Mouse (Mus musculus) forebrain, postnatal 0 days (tissue): Measurements from ENCODE around the gene Zfp473. TPM values are rescaled to one million over a fixed set of nuclear protein-coding genes. Genes with fewer than 3 reads are reported as not detected.

ENCODE experiments used
- ATAC-seq: fragments of 200-750 bp; cut with Nextera tagmentation; 2 replicates; pipeline ENCODE4 v1.8.0; 2017; ENCODE audit warnings: mild to moderate bottlenecking, moderate library complexity
- DNase-seq: peaks from one replicate; pipeline ENCODE4 v3.0.0-alpha.2; 2015
- H3K27ac ChIP-seq: fragments of 300-500 bp; sonication (generic); 2 replicates; pipeline ENCODE4 v1.5.1; 2014; ENCODE audit warnings: low read depth, mild to moderate bottlenecking, antibody characterized with exemption, low read length, moderate library complexity, mixed read lengths
- H3K27me3 ChIP-seq: fragments of 300-500 bp; sonication (generic); 2 replicates; pipeline ENCODE4 v1.6.1; 2014; ENCODE audit warnings: mild to moderate bottlenecking, low read length, mixed read lengths; ENCODE audit not compliant: insufficient read depth
- H3K36me3 ChIP-seq: fragments of 300-500 bp; sonication (generic); 2 replicates; pipeline ENCODE4 v1.6.1; 2014; ENCODE audit warnings: mild to moderate bottlenecking, moderate library complexity; ENCODE audit not compliant: insufficient read depth
- H3K4me1 ChIP-seq: fragments of 300-500 bp; sonication (generic); 2 replicates; pipeline ENCODE4 v1.6.1; 2014; ENCODE audit warnings: antibody characterized with exemption; ENCODE audit not compliant: insufficient read depth
- H3K4me2 ChIP-seq: fragments of 300-500 bp; sonication (generic); 2 replicates; pipeline ENCODE4 v1.6.1; 2014; ENCODE audit warnings: low read depth, mild to moderate bottlenecking, moderate library complexity
- H3K4me3 ChIP-seq: fragments of 300-500 bp; sonication (generic); 2 replicates; pipeline ENCODE4 v1.5.1; 2014; ENCODE audit warnings: low read depth, low read length, mixed read lengths
- H3K9ac ChIP-seq: fragments of 300-500 bp; sonication (generic); 2 replicates; pipeline ENCODE4 v1.6.1; 2014; ENCODE audit warnings: mild to moderate bottlenecking
- H3K9me3 ChIP-seq: fragments of 300-500 bp; sonication (generic); 2 replicates; pipeline ENCODE4 v1.6.1; 2016; ENCODE audit warnings: low read length
- CTCF ChIP-seq: sonication (generic); IDR thresholded peaks from 2 replicates; pipeline ENCODE4 v1.5.1; 2016; ENCODE audit warnings: antibody characterized with exemption, control low read depth, low read depth
- WGBS: fragments of 180-500 bp; shearing (Covaris S2); extraction: QIAGEN DNeasy Blood & Tissue Kit; methylation state at CpG from one replicate; pipeline ENCODE4 v1.1.7; 2014; 5-methylcytosine and 5-hydroxymethylcytosine counted together
- polyA plus RNA-seq: library from polyadenylated mRNA; unstranded; fragments of >200 nt; fragmentation: Nextera tagmentation; extraction: Ambion mirVana; gene quantifications from 2 replicates; pipeline ENCODE4 v1.2.1, GENCODE M21; 2015
- total RNA-seq: library from RNA; depleted of rRNA; stranded (reverse); fragments of >200 nt; gene quantifications from 2 replicates; pipeline ENCODE4 v1.2.3, GENCODE M21; 2014; rRNA removed

The Zfp473 gene
- total and polyA plus RNA-seq, 2 experiments from 2014 or later = 0.41 to 2.0 TPM

- no peak for ATAC-seq
- H3K9me3 ChIP-seq = no peaks in the 10 kb centered on the region
Measured at GRCm38 (mm10) chr7:44689331-44689730, 61.5 kb downstream of the Zfp473 start.

GRCm38 (mm10) chr7:44688890-44689289 is 62.0 kb downstream of the Zfp473 start:
- H3K4me1 ChIP-seq = peaks cover 5% of the 10 kb centered on the region; the same call in 1 of the 2 replicates
- ATAC-seq (no peak), DNase-seq (no peak)
- WGBS = 70% methylated on average over 3 of the region's 3 CpGs
- H3K4me2 ChIP-seq = no peak overlapping the region
- no peaks in the 10 kb centered on the region for H3K36me3 ChIP-seq
- H3K9me3 ChIP-seq = no peaks in the 10 kb centered on the region
- H3K4me3 ChIP-seq = no peak overlapping the region
- no peaks in the 10 kb centered on the region for H3K27me3 ChIP-seq
- H3K9ac ChIP-seq = no peak overlapping the region
- TF ChIP-seq CTCF = peak; percentile 27; the same call in 1 of the 2 replicates
- H3K27ac ChIP-seq = no peak overlapping the region

More at GRCm38 (mm10) chr7:44689331-44689730, 61.5 kb downstream of the Zfp473 start:
- Histone ChIP-seq H3K4me3 (no peak overlapping the region), H3K27me3 (no peaks in the 10 kb centered on the region), H3K27ac (no peak overlapping the region), H3K36me3 (no peaks in the 10 kb centered on the region), H3K9ac (no peak overlapping the region), H3K4me2 (no peak overlapping the region), H3K4me1 (peaks cover 5% of the 10 kb centered on the region; the same call in 1 of the 2 replicates)
- no peak for DNase-seq
- no peak for TF ChIP-seq CTCF
- WGBS = 80% methylated on average over 7 of the region's 7 CpGs

- peak; percentile 59 for ATAC-seq
- 0 out of 2 replicates have a peak overlapping the region, but pooled peaks have one; percentile 15 for H3K27ac ChIP-seq
Measured at GRCm38 (mm10) chr7:44685531-44686402, 65.1 kb downstream of the Zfp473 start.

GRCm38 (mm10) chr7:44683656-44684055 is 67.2 kb downstream of the Zfp473 start:
- DNase-seq = no peak
- no peak overlapping the region for H3K4me2 ChIP-seq
- no peak overlapping the region for H3K4me3 ChIP-seq
- H3K27me3 ChIP-seq = no peaks in the 10 kb centered on the region
- no peak overlapping the region for H3K9ac ChIP-seq
- WGBS = 80% methylated on average over 8 of the region's 8 CpGs
- H3K36me3 ChIP-seq = no peaks in the 10 kb centered on the region
- H3K9me3 ChIP-seq = no peaks in the 10 kb centered on the region
- H3K4me1 ChIP-seq = peaks cover 5% of the 10 kb centered on the region; the same call in 1 of the 2 replicates
- ATAC-seq = no peak
- no peak overlapping the region for H3K27ac ChIP-seq
- no peak for TF ChIP-seq CTCF

More at GRCm38 (mm10) chr7:44685531-44686402, 65.1 kb downstream of the Zfp473 start:
- Histone ChIP-seq H3K36me3 (no peaks in the 10 kb centered on the region), H3K9ac (no peak overlapping the region), H3K4me2 (no peak overlapping the region), H3K4me1 (peaks cover 5% of the 10 kb centered on the region; the same call in 1 of the 2 replicates), H3K4me3 (no peak overlapping the region), H3K9me3 (no peaks in the 10 kb centered on the region), H3K27me3 (no peaks in the 10 kb centered on the region)
- 41% methylated on average over 17 of the region's 17 CpGs for WGBS
- peak; percentile 26 for DNase-seq
- TF ChIP-seq CTCF = no peak

Other genes with a start within 250 kb of the Zfp473 start
- 0.15 and 0.33 TPM in 2 replicates for gene Mybpc2, start 226.4 kb downstream of the Zfp473 start, total RNA-seq
- gene Mybpc2, start 226.4 kb downstream of the Zfp473 start, polyA plus RNA-seq = 0.15 and 0.29 TPM in 2 replicates
- 0.05 TPM in 1 of 2 replicates, not detected in the other for gene Spib, start 219.0 kb downstream of the Zfp473 start, total RNA-seq
- not detected in 2 replicates for gene Spib, start 219.0 kb downstream of the Zfp473 start, polyA plus RNA-seq
- gene Pold1, start 202.2 kb downstream of the Zfp473 start, total RNA-seq = 14.1 and 16.2 TPM in 2 replicates
- gene Pold1, start 202.2 kb downstream of the Zfp473 start, polyA plus RNA-seq = 14.2 and 14.3 TPM in 2 replicates
- 44.1 and 45.9 TPM in 2 replicates for gene Nr1h2, start 197.1 kb downstream of the Zfp473 start, total RNA-seq
- gene Nr1h2, start 197.1 kb downstream of the Zfp473 start, polyA plus RNA-seq = 49.9 and 51.1 TPM in 2 replicates
- gene Napsa, start 178.7 kb downstream of the Zfp473 start, total RNA-seq = 0.08 and 0.24 TPM in 2 replicates
- 0.35 and 0.71 TPM in 2 replicates for gene Napsa, start 178.7 kb downstream of the Zfp473 start, polyA plus RNA-seq
- gene Kcnc3, start 160.4 kb downstream of the Zfp473 start, total RNA-seq = 6.0 and 8.6 TPM in 2 replicates
- 4.2 and 5.2 TPM in 2 replicates for gene Kcnc3, start 160.4 kb downstream of the Zfp473 start, polyA plus RNA-seq
- 4.5 and 11.9 TPM in 2 replicates for gene Myh14, start 80.2 kb downstream of the Zfp473 start, total RNA-seq
- gene Myh14, start 80.2 kb downstream of the Zfp473 start, polyA plus RNA-seq = 2.9 and 4.2 TPM in 2 replicates
- gene Izumo2, start 42.3 kb downstream of the Zfp473 start, total RNA-seq = not detected in 2 replicates
- gene Izumo2, start 42.3 kb downstream of the Zfp473 start, polyA plus RNA-seq = not detected in 2 replicates
- 18.7 and 19.6 TPM in 2 replicates for gene Vrk3, start 2.6 kb downstream of the Zfp473 start, total RNA-seq
- gene Vrk3, start 2.6 kb downstream of the Zfp473 start, polyA plus RNA-seq = 27.1 and 31.1 TPM in 2 replicates
- 58.0 and 68.7 TPM in 2 replicates for gene Nup62, start 65.0 kb upstream of the Zfp473 start, total RNA-seq
- 50.5 and 57.0 TPM in 2 replicates for gene Nup62, start 65.0 kb upstream of the Zfp473 start, polyA plus RNA-seq
- 0.15 and 1.3 TPM in 2 replicates for gene Il4i1, start 65.3 kb upstream of the Zfp473 start, total RNA-seq
- 0.21 and 0.34 TPM in 2 replicates for gene Il4i1, start 65.3 kb upstream of the Zfp473 start, polyA plus RNA-seq
- 10.1 and 15.9 TPM in 2 replicates for gene Atf5, start 65.6 kb upstream of the Zfp473 start, total RNA-seq
- gene Atf5, start 65.6 kb upstream of the Zfp473 start, polyA plus RNA-seq = 3.9 and 4.7 TPM in 2 replicates
- 89.9 and 109 TPM in 2 replicates for gene Akt1s1, start 97.9 kb upstream of the Zfp473 start, total RNA-seq
- 105 and 112 TPM in 2 replicates for gene Akt1s1, start 97.9 kb upstream of the Zfp473 start, polyA plus RNA-seq
- gene Tbc1d17, start 98.0 kb upstream of the Zfp473 start, total RNA-seq = 71.9 and 378 TPM in 2 replicates
- 87.8 and 115 TPM in 2 replicates for gene Tbc1d17, start 98.0 kb upstream of the Zfp473 start, polyA plus RNA-seq
- gene Pnkp, start 106.1 kb upstream of the Zfp473 start, total RNA-seq = 30.5 and 31.0 TPM in 2 replicates
- gene Pnkp, start 106.1 kb upstream of the Zfp473 start, polyA plus RNA-seq = 27.2 and 29.8 TPM in 2 replicates
- 404 and 498 TPM in 2 replicates for gene Ptov1, start 118.7 kb upstream of the Zfp473 start, total RNA-seq
- 495 and 513 TPM in 2 replicates for gene Ptov1, start 118.7 kb upstream of the Zfp473 start, polyA plus RNA-seq
- gene Med25, start 141.7 kb upstream of the Zfp473 start, total RNA-seq = 113 and 148 TPM in 2 replicates
- 142 and 151 TPM in 2 replicates for gene Med25, start 141.7 kb upstream of the Zfp473 start, polyA plus RNA-seq
- 17.0 and 22.3 TPM in 2 replicates for gene Fuz, start 145.0 kb upstream of the Zfp473 start, total RNA-seq
- gene Fuz, start 145.0 kb upstream of the Zfp473 start, polyA plus RNA-seq = 13.8 and 16.6 TPM in 2 replicates
- 140 and 175 TPM in 2 replicates for gene Ap2a1, start 178.4 kb upstream of the Zfp473 start, total RNA-seq
- gene Ap2a1, start 178.4 kb upstream of the Zfp473 start, polyA plus RNA-seq = 101 and 113 TPM in 2 replicates
- gene Tsks, start 192.2 kb upstream of the Zfp473 start, total RNA-seq = not detected in 2 replicates
- gene Tsks, start 192.2 kb upstream of the Zfp473 start, polyA plus RNA-seq = 0.18 TPM in 1 of 2 replicates, not detected in the other
- gene Cpt1c, start 223.8 kb upstream of the Zfp473 start, total RNA-seq = 71.9 and 73.1 TPM in 2 replicates
- gene Cpt1c, start 223.8 kb upstream of the Zfp473 start, polyA plus RNA-seq = 34.3 and 49.6 TPM in 2 replicates
- 208 and 220 TPM in 2 replicates for gene Prmt1, start 235.5 kb upstream of the Zfp473 start, total RNA-seq
- 598 and 639 TPM in 2 replicates for gene Prmt1, start 235.5 kb upstream of the Zfp473 start, polyA plus RNA-seq
- gene Irf3, start 246.6 kb upstream of the Zfp473 start, total RNA-seq = 39.3 and 39.7 TPM in 2 replicates
- gene Irf3, start 246.6 kb upstream of the Zfp473 start, polyA plus RNA-seq = 23.1 and 24.0 TPM in 2 replicates
- 7.5 and 7.9 TPM in 2 replicates for gene Bcl2l12, start 247.7 kb upstream of the Zfp473 start, total RNA-seq
- gene Bcl2l12, start 247.7 kb upstream of the Zfp473 start, polyA plus RNA-seq = 7.8 and 8.5 TPM in 2 replicates